18 mouse cellular contexts compared by ENCODE assay signal in genomic region chr14:60490886-60491285, GRCm38 (mm10).
"Had no signal": no experiment of that assay in that cellular context is flagged by ENCODE, and none has a peak within 500 bp of the region (broad histone marks: within the 10 kb centered on the region; RNA-seq: fewer than 3 reads in every experiment).

No protein-coding gene starts in this region.

- H3K27me3 ChIP-seq: midbrain, embryonic 12.5 days; neural tube, embryonic 15.5 days had no signal

- DNase-seq: lung, adult 18-20 months; lung, embryonic 14.5 days; lung, postnatal 10 days; lung, postnatal 4 days; midbrain, embryonic 14.5 days; right cerebral cortex, adult 18-20 months; right cerebral cortex, postnatal 25 days; right cerebral cortex, postnatal 4 days; spleen, adult 18-20 months; thymus, adult 18-20 months; thymus, postnatal 14 days; thymus, postnatal 36 days had no signal

- H3K27ac ChIP-seq: midbrain, embryonic 10.5 days; midbrain, embryonic 12.5 days; neural tube, embryonic 13.5 days; neural tube, embryonic 15.5 days had no signal

- H3K4me3 ChIP-seq: midbrain, embryonic 10.5 days; midbrain, embryonic 12.5 days; myocyte; neural tube, embryonic 13.5 days; neural tube, embryonic 15.5 days had no signal

- H3K36me3 ChIP-seq: midbrain, embryonic 12.5 days; neural tube, embryonic 13.5 days; neural tube, embryonic 15.5 days had no signal

- ATAC-seq: midbrain, embryonic 16.5 days had no signal
